Mouse (Mus musculus) midbrain, postnatal 0 days (tissue): ENCODE measurements around the gene Kcnd3. TPM values are rescaled to one million over a fixed set of nuclear protein-coding genes. Genes with fewer than 3 reads are reported as not detected.

Experiments used
- ATAC-seq: fragments of 200-750 bp; cut with Nextera tagmentation; 2 replicates; pipeline ENCODE4 v1.8.0; 2017; ENCODE audit warnings: moderate number of reproducible peaks, mild to moderate bottlenecking, moderate TSS enrichment, moderate library complexity; ENCODE audit not compliant: low FRiP score
- DNase-seq: peaks from one replicate; pipeline ENCODE4 v3.0.0-alpha.2; 2015; ENCODE audit warnings: low spot score
- H3K27ac ChIP-seq: fragments of 300-500 bp; sonication (generic); 2 replicates; pipeline ENCODE4 v1.5.1; 2014; ENCODE audit warnings: low read depth, mild to moderate bottlenecking, low read length, mixed read lengths
- H3K27me3 ChIP-seq: fragments of 300-500 bp; sonication (generic); 2 replicates; pipeline ENCODE4 v1.6.1; 2014; ENCODE audit warnings: low read length, control low read depth, mixed read lengths; ENCODE audit not compliant: insufficient read depth
- H3K36me3 ChIP-seq: fragments of 300-500 bp; sonication (generic); 2 replicates; pipeline ENCODE4 v1.6.1; 2014; ENCODE audit warnings: low read length, control low read depth, mixed read lengths; ENCODE audit not compliant: insufficient read depth
- H3K4me1 ChIP-seq: fragments of 300-500 bp; sonication (generic); 2 replicates; pipeline ENCODE4 v1.6.1; 2014; ENCODE audit warnings: mild to moderate bottlenecking, control low read depth, antibody characterized with exemption, low read length, mixed read lengths; ENCODE audit not compliant: insufficient read depth
- H3K4me2 ChIP-seq: fragments of 300-500 bp; sonication (generic); 2 replicates; pipeline ENCODE4 v1.6.1; 2014; ENCODE audit warnings: low read depth, mild to moderate bottlenecking, low read length, mixed read lengths; ENCODE audit not compliant: poor library complexity, severe bottlenecking
- H3K4me3 ChIP-seq: fragments of 300-500 bp; sonication (generic); 2 replicates; pipeline ENCODE4 v1.5.1; 2014; ENCODE audit warnings: low read depth, mild to moderate bottlenecking, low read length, moderate library complexity
- H3K9ac ChIP-seq: fragments of 300-500 bp; sonication (generic); replicated peaks from 2 replicates; pipeline ENCODE4 v1.6.1; 2014; ENCODE audit warnings: mild to moderate bottlenecking, low read length, moderate library complexity, mixed read lengths; ENCODE audit not compliant: poor library complexity, severe bottlenecking
- H3K9me3 ChIP-seq: fragments of 300-500 bp; sonication (generic); 2 replicates; pipeline ENCODE4 v1.6.1; 2016; ENCODE audit warnings: low read length, control low read depth
- CTCF ChIP-seq: IDR thresholded peaks from 2 replicates; pipeline ENCODE4 v1.5.1; 2016; ENCODE audit warnings: antibody characterized with exemption, mild to moderate bottlenecking
- WGBS: fragments of 180-500 bp; shearing (Covaris S2); extraction: QIAGEN DNeasy Blood & Tissue Kit; methylation state at CpG from one replicate; pipeline ENCODE4 v1.1.7; 2014; 5-methylcytosine and 5-hydroxymethylcytosine counted together
- polyA plus RNA-seq: library from polyadenylated mRNA; unstranded; fragments of >200 nt; fragmentation: Nextera tagmentation; extraction: Ambion mirVana; gene quantifications from 2 replicates; pipeline ENCODE4 v1.2.1, GENCODE M21; 2015
- total RNA-seq: library from RNA; depleted of rRNA; stranded (reverse); fragments of >200 nt; gene quantifications from 2 replicates; pipeline ENCODE4 v1.2.3, GENCODE M21; 2014

Gene Kcnd3
- total and polyA plus RNA-seq, 2 experiments from 2014 or later = 10.6 to 80.5 TPM

DNA sequence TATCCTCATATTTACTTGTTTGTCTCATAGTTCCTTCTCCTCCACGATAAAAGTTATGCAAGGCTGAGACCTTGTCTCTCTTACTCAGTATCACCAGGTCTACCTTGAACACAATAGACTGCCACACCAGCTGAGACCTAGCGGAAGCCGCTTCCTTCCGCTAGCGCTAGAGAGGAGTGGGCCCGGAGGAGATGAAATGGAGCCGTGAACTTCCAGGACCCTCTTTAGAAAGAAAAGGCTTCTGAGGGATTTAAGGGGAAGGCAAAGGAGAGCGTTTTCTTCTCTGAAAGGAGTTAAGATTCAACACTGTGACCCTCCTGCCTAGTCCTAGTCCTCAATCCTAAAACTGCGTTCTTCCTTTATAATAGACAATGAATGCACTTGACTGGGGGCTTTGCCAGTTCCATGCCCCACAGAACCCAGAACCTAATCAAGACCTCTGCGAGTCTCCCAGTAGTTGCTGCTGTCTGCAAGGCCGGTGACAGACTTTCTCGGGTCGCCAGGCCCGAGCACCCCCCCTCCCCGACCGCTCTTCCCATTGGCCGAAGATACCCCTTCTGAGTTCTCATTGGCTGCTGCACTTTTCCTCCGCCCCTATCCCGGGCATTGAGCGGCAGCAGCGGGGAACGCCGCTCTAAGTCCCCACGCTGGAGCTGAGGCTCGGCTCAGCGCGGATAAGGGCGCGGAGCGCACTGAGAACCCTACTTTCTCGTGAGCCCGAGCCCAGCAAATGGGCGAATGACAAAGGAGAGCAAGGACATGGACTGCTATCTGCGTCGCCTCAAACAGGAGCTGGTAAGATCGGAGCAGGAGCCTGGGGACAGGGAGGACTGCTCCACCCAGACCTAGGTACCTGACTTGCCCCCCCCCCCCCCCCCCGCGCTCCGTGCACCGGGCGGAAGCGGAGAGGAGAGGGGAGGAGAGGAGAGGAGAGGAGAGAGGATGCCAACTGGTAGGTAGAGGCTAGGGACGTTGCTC is 252.2 kb downstream of the Kcnd3 start, which contains the start of gene Inka2:
Gene Inka2, plus strand, starts transcription at position 569 of the 978 bp plus-strand sequence.
- ATAC-seq = peak; percentile 92
- H3K4me2 ChIP-seq = peak within 1 kb of the TSS; percentile 99
- H3K9me3 ChIP-seq = no peaks in the 10 kb centered on the region
- peak within 1 kb of the TSS; percentile 55 for H3K9ac ChIP-seq
- H3K4me3 ChIP-seq = peak within 1 kb of the TSS; percentile 47
- TF ChIP-seq CTCF = no peak
- H3K4me1 ChIP-seq = peaks cover 4% of the 10 kb centered on the region; the same call in 1 of the 2 replicates
- DNase-seq = peak; percentile 91
- H3K27ac ChIP-seq = peak within 1 kb of the TSS; percentile 26; the same call in 1 of the 2 replicates
- H3K36me3 ChIP-seq = no peaks in the 10 kb centered on the region
- WGBS = 2% methylated on average over 37 of the region's 43 CpGs
- H3K27me3 ChIP-seq = peaks cover 18% of the 10 kb centered on the region; the same call in 1 of the 2 replicates

DNA sequence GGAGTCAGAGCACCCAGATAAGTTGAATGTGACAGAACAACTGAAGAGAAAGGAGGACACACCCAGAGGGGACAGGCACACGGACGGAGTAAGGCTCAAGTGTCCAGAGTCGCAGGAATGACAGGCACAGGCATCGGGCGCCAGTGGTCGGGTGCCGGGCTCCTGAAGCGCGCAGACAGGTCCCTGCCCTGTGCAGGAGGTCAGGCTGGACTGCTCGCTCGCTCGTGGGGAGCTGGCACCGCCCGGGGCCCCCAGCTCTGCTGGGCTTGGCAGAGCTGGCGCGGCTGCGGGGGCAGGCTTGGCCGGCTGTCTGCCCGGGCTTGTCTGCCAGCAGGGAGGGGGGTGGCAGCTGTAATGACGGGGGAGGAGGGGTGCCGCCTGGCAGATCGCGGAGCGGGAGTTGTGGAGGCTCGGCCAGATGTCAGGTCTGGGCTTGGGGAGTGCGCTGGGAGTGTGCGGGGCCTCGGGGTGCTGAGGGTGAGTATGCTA is 253.0 kb downstream of the Kcnd3 start:
- Histone ChIP-seq H3K4me1 (peaks cover 4% of the 10 kb centered on the region; the same call in 1 of the 2 replicates), H3K9ac (peak overlapping the region; percentile 55), H3K4me3 (peak overlapping the region; percentile 47), H3K4me2 (peak overlapping the region; percentile 99), H3K27ac (peak overlapping the region; percentile 26; the same call in 1 of the 2 replicates), H3K9me3 (no peaks in the 10 kb centered on the region), H3K27me3 (peaks cover 18% of the 10 kb centered on the region; the same call in 1 of the 2 replicates), H3K36me3 (no peaks in the 10 kb centered on the region)
- WGBS = under 1% methylated on average over 26 of the region's 28 CpGs
- peak; percentile 75 for DNase-seq
- no peak for TF ChIP-seq CTCF
- ATAC-seq = peak; percentile 64

DNA sequence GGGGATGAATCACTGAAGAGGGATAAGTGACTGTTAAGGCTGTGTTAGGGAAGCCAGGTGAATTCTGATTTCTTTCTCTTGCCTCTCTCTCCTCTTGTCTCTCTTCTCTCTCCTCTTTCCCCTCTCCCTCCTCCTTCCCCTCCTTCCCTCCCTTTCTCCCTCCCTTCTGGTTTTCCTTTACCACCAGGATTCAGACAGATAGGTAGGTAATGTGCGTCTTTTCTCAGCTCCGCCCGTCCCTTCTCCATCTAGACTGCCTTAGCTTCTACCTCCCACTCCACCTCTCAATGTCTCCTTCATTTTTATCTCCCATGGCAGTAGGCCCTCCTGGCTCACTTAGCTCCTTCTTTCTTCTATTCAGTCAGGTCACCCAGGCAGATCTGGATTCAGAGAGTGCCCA is 253.4 kb downstream of the Kcnd3 start:
- H3K9me3 ChIP-seq = no peaks in the 10 kb centered on the region
- peak overlapping the region; percentile 99 for H3K4me2 ChIP-seq
- TF ChIP-seq CTCF = no peak
- H3K9ac ChIP-seq = peak overlapping the region; percentile 55
- WGBS = 37% methylated on average over 3 of the region's 3 CpGs
- H3K4me3 ChIP-seq = peak overlapping the region; percentile 47
- ATAC-seq = no peak
- H3K27ac ChIP-seq = peak overlapping the region; percentile 47; the same call in 1 of the 2 replicates
- DNase-seq = no peak
- H3K27me3 ChIP-seq = peaks cover 18% of the 10 kb centered on the region; the same call in 1 of the 2 replicates
- H3K36me3 ChIP-seq = no peaks in the 10 kb centered on the region
- H3K4me1 ChIP-seq = peaks cover 4% of the 10 kb centered on the region; the same call in 1 of the 2 replicates

DNA sequence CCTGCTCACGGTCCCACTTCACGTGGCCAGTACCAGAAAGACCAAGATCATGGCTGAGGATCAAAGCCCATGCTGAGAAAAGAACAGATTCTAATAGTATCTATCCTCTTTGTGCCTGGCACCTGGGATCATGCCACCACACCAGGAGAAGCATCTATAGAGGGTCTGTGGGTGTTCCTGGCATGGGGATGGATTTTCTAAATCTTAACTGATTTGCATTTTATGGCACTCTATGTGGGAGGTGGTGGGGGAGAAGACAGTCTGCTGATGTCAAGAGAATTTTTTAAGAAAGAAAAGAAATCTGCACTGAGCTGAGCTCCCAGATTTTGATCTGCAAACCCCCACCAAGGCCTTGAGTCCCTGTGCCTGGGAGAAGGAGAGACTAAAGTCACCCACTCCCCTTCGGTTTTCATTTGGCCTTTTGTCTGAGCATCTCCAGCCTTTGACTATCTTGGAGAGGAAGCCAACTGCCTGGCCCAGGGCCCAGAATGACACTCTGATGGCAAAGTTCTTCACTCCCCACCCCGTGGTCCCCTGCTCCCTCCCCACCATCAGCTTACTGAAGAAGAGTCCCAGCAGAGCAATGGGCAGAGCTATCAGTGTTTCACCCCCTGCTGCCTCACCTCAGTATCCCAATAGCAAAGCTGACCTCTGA is 254.4 kb downstream of the Kcnd3 start:
- 47% methylated on average over 4 of the region's 4 CpGs for WGBS
- no peak for TF ChIP-seq CTCF
- ATAC-seq (no peak), DNase-seq (peak; percentile 73)
- H3K27me3 ChIP-seq = peaks cover 18% of the 10 kb centered on the region; the same call in 1 of the 2 replicates
- peaks cover 4% of the 10 kb centered on the region; the same call in 1 of the 2 replicates for H3K4me1 ChIP-seq
- peak overlapping the region; percentile 99 for H3K4me2 ChIP-seq
- H3K36me3 ChIP-seq = no peaks in the 10 kb centered on the region
- no peak overlapping the region for H3K9ac ChIP-seq
- peak overlapping the region; percentile 47; the same call in 1 of the 2 replicates for H3K4me3 ChIP-seq
- no peaks in the 10 kb centered on the region for H3K9me3 ChIP-seq
- no peak overlapping the region; the same call in 1 of the 2 replicates for H3K27ac ChIP-seq

DNA sequence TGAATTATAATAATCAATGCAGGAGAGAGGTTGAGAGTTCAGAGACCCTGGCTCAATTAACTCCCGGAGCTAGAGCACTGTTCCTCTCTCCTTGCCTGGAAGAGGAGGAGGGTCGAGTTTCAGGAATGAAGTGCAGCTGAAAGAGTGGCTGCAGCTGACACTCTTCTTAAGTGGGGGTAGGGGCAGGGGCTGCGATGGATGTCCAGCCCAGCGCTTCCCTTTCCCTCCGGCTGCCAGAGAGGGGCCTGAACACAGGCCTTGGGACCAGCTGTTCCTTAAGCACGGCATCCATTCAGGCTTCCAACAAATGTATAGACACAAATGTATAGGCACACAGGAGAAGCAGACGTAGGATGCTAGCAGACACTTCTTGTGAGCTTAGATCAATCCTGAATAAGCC is 255.5 kb downstream of the Kcnd3 start:
- Histone ChIP-seq H3K4me2 (peak overlapping the region; percentile 16), H3K27ac (no peak overlapping the region), H3K4me3 (no peak overlapping the region), H3K36me3 (no peaks in the 10 kb centered on the region), H3K27me3 (peaks cover 18% of the 10 kb centered on the region; the same call in 1 of the 2 replicates), H3K9ac (no peak overlapping the region), H3K4me1 (peaks cover 4% of the 10 kb centered on the region; the same call in 1 of the 2 replicates), H3K9me3 (no peaks in the 10 kb centered on the region)
- ATAC-seq (no peak), DNase-seq (no peak)
- whole genome bisulfite sequencing = 26% methylated on average over 7 of the region's 7 CpGs
- TF ChIP-seq CTCF = no peak
